ENCODE assay signal across 8 mouse cellular contexts in genomic region chr14:19823321-19824142, GRCm38 (mm10). TPM values are rescaled to one million over a fixed set of nuclear protein-coding genes. Genes with fewer than 3 reads are reported as not detected.
A peak's percentile ranks its signal among the peaks of the same experiment; 100 is the strongest.
DNase-seq lines count a peak whose midpoint lies in the region; ATAC-seq and TF ChIP-seq lines count a peak whose summit lies in the region.

Gene Rtraf, minus strand, starts transcription at chr14:19823824.

- WGBS in hindbrain, postnatal 0 days = 2% methylated on average over 74 of the region's 80 CpGs

- peak within 1 kb of the TSS; percentile 94 for H3K27ac ChIP-seq in gastrocnemius, adult 2 months
- H3K27ac ChIP-seq in hindbrain, postnatal 0 days = peak within 1 kb of the TSS; percentile 83
- peak within 1 kb of the TSS; percentile 80 for H3K27ac ChIP-seq in left cerebral cortex, adult 2 months

- peaks cover 13% of the 10 kb centered on the region; the same call in 1 of the 2 replicates for H3K4me1 ChIP-seq in hindbrain, postnatal 0 days (ENCODE audit: insufficient read depth, low read length)

- intact Hi-C loops in gastrocnemius, adult 2 months (cut with DNase I) = no loop called here
- intact Hi-C loops in left cerebral cortex, adult 2 months (cut with DNase I) = loop anchor here (1.0 to 5.0 kb wide), 3 partner anchors 116 to 569 kb away; partner anchors contain the start of genes Kcnk5 and Mrps16

- no peak for TF ChIP-seq CTCF in gastrocnemius, adult 2 months (IDR thresholded peaks at IDR 0.05)
- no peak for TF ChIP-seq CTCF in hindbrain, postnatal 0 days (IDR thresholded peaks at IDR 0.05; ENCODE audit: low read depth)
- no peak for TF ChIP-seq CTCF in left cerebral cortex, adult 2 months (IDR thresholded peaks at IDR 0.05)

- peak; percentile 97 for DNase-seq in ZHBTc4 (ENCODE audit: low read depth, low spot score)
- peak; percentile 98 for DNase-seq in gastrocnemius, adult 2 months
- DNase-seq in hindbrain, postnatal 0 days (ENCODE audit: low spot score) = peak; percentile 98
- DNase-seq in left cerebral cortex, adult 2 months (ENCODE audit: extremely low spot score in 1 of 2, low spot score in 2 of 2) = peak; percentile 90 to 93
- DNase-seq in right cerebral cortex, adult 2 months (ENCODE audit: low spot score in 2 of 2) = peak; percentile 87 to 89
- DNase-seq in urinary bladder, postnatal 14 days (ENCODE audit: low spot score) = peak; percentile 94

- peaks cover 7% of the 10 kb centered on the region; the same call in 1 of the 2 replicates for H3K36me3 ChIP-seq in hindbrain, postnatal 0 days (ENCODE audit: insufficient read depth, low read length)

- H3K27me3 ChIP-seq in hindbrain, postnatal 0 days (ENCODE audit: insufficient read depth, low read length) = no peaks in the 10 kb centered on the region

- peak within 1 kb of the TSS; percentile 78 for H3K4me3 ChIP-seq in gastrocnemius, adult 2 months
- peak within 1 kb of the TSS; percentile 95 for H3K4me3 ChIP-seq in hindbrain, postnatal 0 days (ENCODE audit: low read length)
- peak within 1 kb of the TSS; percentile 93 for H3K4me3 ChIP-seq in left cerebral cortex, adult 2 months

- H3K4me2 ChIP-seq in hindbrain, postnatal 0 days (ENCODE audit: low read depth, low read length) = peak within 1 kb of the TSS; percentile 87

- H3K9ac ChIP-seq in hindbrain, postnatal 0 days (replicated peaks; ENCODE audit: low read length) = peak within 1 kb of the TSS; percentile 81

- no peaks in the 10 kb centered on the region for H3K9me3 ChIP-seq in hindbrain, postnatal 0 days (ENCODE audit: low read length)

- ATAC-seq in common myeloid progenitor, adult 5-6 weeks (replicated peaks; ENCODE audit: low read depth, poor library complexity, severe bottlenecking) = peak; percentile 98
- ATAC-seq in hindbrain, postnatal 0 days = peak; percentile 99
- ATAC-seq in megakaryocyte, adult 5-6 weeks (ENCODE audit: poor library complexity, severe bottlenecking) = peak; percentile 100

RNA-seq across cellular contexts. Expression of gene Rtraf, which starts in this region (rescaled TPM):
- 194 and 230 TPM in 2 replicates for total RNA-seq in common myeloid progenitor, adult 5-6 weeks (2017)
- 10 to 100 TPM; 84.9 to 85.6 TPM for total RNA-seq in gastrocnemius, adult 2 months (2021)
- 50.4 and 51.5 TPM in 2 replicates for total RNA-seq in hindbrain, postnatal 0 days (2014; rRNA removed)
- 152 TPM in 2 replicates for polyA plus RNA-seq in hindbrain, postnatal 0 days (2015; fragmentation: Nextera tagmentation; extraction: Ambion mirVana)
- total RNA-seq in left cerebral cortex, adult 2 months (2021) = 10 to 100 TPM; 42.9 to 45.1 TPM
- 128 and 137 TPM in 2 replicates for total RNA-seq in megakaryocyte, adult 5-6 weeks (2015)
- total RNA-seq in megakaryocyte, adult 5-6 weeks (2017) = 102 and 108 TPM in 2 replicates

Comparison
In these comparisons a context has a peak if more than half of its experiments do, and no peak if none do; other contexts are left out.
1. Peak in every context shown above with its lines: DNase-seq, ATAC-seq, H3K4me3 ChIP-seq and H3K27ac ChIP-seq.